Mouse (Mus musculus) heart, postnatal 25 days (tissue): ENCODE data around the gene Unc45b. TPM values are rescaled to one million over a fixed set of nuclear protein-coding genes. Genes with fewer than 3 reads are reported as not detected.
"Not testable (repeated sequence)": the region's sequence is repeated elsewhere in the genome, so short reads cannot be mapped to it uniquely, and the experiment has no call there.

Experiments
- DNase-seq: peaks from one replicate; pipeline ENCODE4 v3.0.0; 2022; ENCODE audit warnings: low spot score
- intact Hi-C: fragments of 180-260 bp; cut with DNase I; formaldehyde crosslinking; loops from one replicate; pipeline ENCODE4 v1.15.1; 2025
- total RNA-seq, 2 experiments: library from RNA; stranded (reverse); gene quantifications; 2 replicates each; pipeline ENCODE4 v1.2.3; 2021

Gene Unc45b
- total RNA-seq, 2 experiments from 2014 or later, result 172 to 215 TPM

GRCm38 (mm10) chr11:82931671-82932450 lies 21.5 kb downstream of the Unc45b start:
- not testable (repeated sequence) for DNase-seq
- intact Hi-C loops, result loop anchor here (2.0 kb wide), 1 partner anchor 27 kb away; no protein-coding TSS in a partner anchor

DNA sequence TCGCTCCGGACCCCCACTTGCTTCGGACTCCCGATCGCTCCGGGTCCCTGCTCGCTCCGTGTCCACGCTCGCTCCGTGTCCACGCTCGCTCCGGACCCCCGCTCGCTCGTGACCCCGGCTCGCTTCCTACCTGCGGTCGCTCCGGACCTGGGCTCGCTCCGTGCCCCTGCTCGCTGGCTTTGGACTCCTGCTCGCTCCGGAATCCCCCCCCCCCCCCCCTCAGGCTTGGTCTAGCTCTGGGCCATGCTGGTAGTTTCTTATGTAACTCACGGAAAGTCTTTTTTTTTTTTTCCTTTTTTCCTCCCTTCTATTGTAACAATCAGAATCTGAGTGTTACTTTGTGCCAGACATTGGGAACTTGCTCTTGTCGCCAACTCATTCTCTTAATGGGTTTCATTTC lies 22.8 kb downstream of the Unc45b start:
- DNase-seq, result no peak
- intact Hi-C loops, result loop anchor here (2.0 kb wide), 1 partner anchor 26 kb away; no protein-coding TSS in a partner anchor

DNA sequence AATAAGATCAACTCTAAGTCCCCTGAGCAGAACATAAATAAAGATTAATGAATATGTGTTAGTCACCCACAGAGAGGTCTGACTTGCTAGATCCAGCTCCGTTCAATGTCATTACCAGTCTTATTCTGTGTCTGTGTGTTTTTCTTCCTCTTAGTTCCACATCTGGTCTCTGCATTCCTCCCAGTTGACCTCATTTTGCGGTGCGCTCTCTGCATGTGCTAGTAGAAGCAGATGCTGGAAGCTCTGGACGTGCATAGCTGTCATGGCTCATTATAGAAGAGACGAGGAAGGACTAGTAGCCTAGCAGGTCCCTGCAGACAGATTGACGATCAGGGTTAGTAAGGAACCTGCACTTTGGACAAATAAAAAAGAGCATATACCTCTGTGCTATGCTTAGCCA lies 33.0 kb downstream of the Unc45b start:
- intact Hi-C loops, result no loop called here
- DNase-seq, result no peak

- intact Hi-C loops, result no loop called here
Observed at GRCm38 (mm10) chr11:82945636-82946035, 35.3 kb downstream of the Unc45b start.

DNA sequence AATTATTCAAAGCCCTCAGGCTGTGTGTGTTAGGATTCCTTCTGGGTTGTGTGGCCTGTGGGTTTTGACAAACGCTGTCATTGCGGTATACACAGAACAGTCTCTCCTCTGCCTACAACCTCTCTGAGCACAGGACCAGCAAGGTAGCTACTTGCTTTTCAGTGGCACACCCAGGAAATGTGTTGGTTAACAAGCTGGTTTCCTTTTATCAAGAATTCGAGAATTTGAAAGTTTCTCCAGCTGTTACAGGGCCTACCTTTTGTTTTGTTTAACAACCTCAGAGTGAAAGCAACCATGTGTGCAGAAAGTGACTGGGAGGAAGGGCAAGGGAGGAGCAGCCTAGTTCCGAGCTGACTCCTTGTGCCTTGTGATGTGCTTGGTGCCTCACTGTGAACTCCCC lies 37.1 kb downstream of the Unc45b start:
- no peak for DNase-seq
- intact Hi-C loops, result no loop called here

More at GRCm38 (mm10) chr11:82945636-82946035, 35.3 kb downstream of the Unc45b start:
- DNase-seq, result no peak

GRCm38 (mm10) chr11:82949036-82949435 lies 38.7 kb downstream of the Unc45b start:
- no peak for DNase-seq
- intact Hi-C loops, result no loop called here

- DNase-seq, result peak; percentile 69
- intact Hi-C loops, result loop anchor here (10.0 kb wide), 1 partner anchor 514 kb away; the partner anchor contains the start of gene Mmp28
Observed at GRCm38 (mm10) chr11:82950736-82951481, 40.6 kb downstream of the Unc45b start, which contains the start of gene Slfn5. Slfn5 (plus strand) TSS chr11:82951349.

- DNase-seq, result peak; percentile 78
- intact Hi-C loops, result loop anchor here (10.0 kb wide), 1 partner anchor 513 kb away; the partner anchor contains the start of gene Mmp28
Observed at GRCm38 (mm10) chr11:82951865-82952611, 41.7 kb downstream of the Unc45b start.

GRCm38 (mm10) chr11:82952612-82953542 lies 42.5 kb downstream of the Unc45b start:
- DNase-seq, result no peak
- intact Hi-C loops, result loop anchor here (10.0 kb wide), 1 partner anchor 512 kb away; the partner anchor contains the start of gene Mmp28

DNA sequence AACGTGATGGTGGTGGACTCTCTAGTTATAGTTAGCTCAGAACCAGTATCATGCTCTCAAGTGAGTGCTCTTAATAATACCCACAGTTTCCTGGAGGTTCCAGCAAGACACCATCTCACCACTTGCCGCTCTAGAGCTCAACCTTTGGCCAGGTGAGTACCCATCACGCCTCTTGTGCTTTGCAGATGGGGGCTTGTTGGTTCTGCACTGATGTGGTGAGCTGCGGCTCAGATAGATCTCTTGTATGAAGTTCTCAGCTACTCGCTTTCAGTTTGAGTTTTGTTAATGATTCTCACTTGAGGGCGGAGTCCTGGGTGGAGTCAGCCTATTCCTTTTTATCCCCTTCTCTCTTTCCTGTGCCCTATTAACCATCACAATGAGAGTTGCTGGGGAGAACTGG lies 44.3 kb downstream of the Unc45b start:
- intact Hi-C loops, result loop anchor here (10.0 kb wide), 1 partner anchor 510 kb away; the partner anchor contains the start of gene Mmp28
- no peak for DNase-seq

DNA sequence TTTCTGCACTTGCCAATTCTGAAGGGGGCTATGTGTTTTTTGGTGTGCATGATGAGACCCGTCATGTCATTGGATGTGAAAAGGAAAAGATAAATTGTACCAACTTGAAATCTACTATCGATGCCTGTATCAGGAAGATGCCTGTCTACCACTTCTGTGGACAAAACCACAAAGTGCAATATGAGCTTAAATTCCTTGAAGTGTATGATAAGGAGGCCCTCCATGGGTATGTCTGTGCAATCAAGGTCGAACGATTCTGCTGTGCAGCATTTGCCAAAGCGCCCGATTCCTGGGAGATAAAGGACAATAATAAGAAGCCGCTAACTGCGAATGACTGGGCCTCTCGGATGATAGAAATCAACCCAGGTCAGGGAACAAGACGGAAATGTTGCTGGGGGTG lies 46.6 kb downstream of the Unc45b start:
- intact Hi-C loops, result loop anchor here (10.0 kb wide), 1 partner anchor 508 kb away; the partner anchor contains the start of gene Mmp28
- DNase-seq, result no peak

- intact Hi-C loops, result loop anchor here (1.0 to 10.0 kb wide), 3 partner anchors 27 to 505 kb away; partner anchors contain the start of gene Mmp28
- no peak for DNase-seq
Observed at GRCm38 (mm10) chr11:82959613-82960012, 49.3 kb downstream of the Unc45b start.

DNA sequence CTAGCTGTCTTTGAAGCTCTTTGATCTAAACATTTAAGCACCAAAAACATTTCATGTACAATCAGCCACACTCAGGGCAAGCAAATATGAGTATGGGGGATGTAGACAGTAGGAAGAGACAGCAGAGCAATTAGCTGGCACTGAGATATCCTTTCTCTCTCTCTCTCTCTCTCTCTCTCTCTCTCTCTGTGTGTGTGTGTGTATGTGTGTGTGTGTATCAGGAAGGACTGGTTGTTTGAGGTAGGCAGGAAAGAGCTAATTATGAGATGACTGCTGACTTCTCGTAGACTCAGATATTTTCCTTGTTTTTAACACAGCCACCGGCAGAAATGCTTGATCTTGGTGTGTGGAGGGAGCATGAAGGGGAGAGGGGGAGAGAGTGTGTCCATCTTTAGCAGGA lies 51.4 kb downstream of the Unc45b start:
- intact Hi-C loops, result no loop called here
- no peak for DNase-seq

DNA sequence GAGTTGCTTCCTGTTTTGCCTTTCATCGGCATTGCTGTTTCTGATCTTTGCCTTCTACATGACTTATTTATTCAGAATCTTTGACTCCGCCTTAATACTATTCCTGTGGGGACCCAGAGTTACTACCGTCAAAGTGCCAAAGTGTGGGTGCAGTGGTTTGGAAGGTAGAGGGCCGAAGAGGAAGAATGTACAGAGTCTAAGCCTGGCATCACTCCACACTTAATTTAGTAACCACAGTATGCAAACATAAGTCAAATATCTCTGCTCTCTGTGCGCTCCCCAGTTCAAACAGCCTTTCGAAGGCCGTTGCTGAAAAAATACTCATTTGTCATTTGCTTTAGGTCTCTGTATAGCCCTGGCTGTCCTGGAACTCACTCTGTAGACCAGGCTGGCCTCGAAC lies 51.9 kb downstream of the Unc45b start:
- intact Hi-C loops, result no loop called here

GRCm38 (mm10) chr11:82970712-82971589 lies 60.6 kb downstream of the Unc45b start:
- no peak for DNase-seq
- intact Hi-C loops, result loop anchor here (10.0 kb wide), 1 partner anchor 254 kb away; no protein-coding TSS in a partner anchor

More for the DNA sequence above, 51.9 kb downstream of the Unc45b start:
- DNase-seq, result no peak

DNA sequence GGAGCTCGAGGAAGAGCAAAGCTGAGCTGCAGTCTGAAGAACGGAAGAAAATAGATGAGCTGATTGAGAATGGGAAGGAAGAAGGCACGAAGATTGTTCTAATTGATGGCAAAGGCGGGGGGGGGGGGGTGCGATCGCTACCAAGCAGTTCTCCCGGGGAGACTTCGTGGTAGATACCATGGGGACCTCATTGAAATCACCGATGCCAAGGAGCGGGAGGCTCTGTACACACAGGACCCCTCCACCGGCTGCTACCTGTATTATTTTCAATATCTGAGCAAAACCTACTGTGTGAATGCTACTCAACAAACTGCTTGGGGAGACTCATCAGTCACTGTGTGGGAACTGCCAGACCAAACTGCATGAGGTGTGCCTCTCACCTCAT lies 61.2 kb downstream of the Unc45b start:
- intact Hi-C loops, result loop anchor here (10.0 kb wide), 1 partner anchor 253 kb away; no protein-coding TSS in a partner anchor
- no peak for DNase-seq

- intact Hi-C loops, result loop anchor here (10.0 kb wide), 1 partner anchor 251 kb away; no protein-coding TSS in a partner anchor
Observed at GRCm38 (mm10) chr11:82973916-82974315, 63.6 kb downstream of the Unc45b start.

More at GRCm38 (mm10) chr11:82973916-82974315, 63.6 kb downstream of the Unc45b start:
- DNase-seq, result peak; percentile 17
